Mouse (Mus musculus): ENCODE measurements at regions not wholly inside any gene's neighbourhood (a gene's known extent, or its start where the extent isn't known, plus 50 kb on each side); places are given as distances from the start of the nearest gene placed in this dataset.

- peak in 1 of 2 experiments; percentile 7 for DNase-seq
Measured at GRCm38 (mm10) chr17:9845451-9846075, 176.0 kb upstream of the Pabpc6 start.

- DNase-seq: no peak
Measured at GRCm38 (mm10) chr17:9841103-9841502, 171.6 kb upstream of the Pabpc6 start.

DNA sequence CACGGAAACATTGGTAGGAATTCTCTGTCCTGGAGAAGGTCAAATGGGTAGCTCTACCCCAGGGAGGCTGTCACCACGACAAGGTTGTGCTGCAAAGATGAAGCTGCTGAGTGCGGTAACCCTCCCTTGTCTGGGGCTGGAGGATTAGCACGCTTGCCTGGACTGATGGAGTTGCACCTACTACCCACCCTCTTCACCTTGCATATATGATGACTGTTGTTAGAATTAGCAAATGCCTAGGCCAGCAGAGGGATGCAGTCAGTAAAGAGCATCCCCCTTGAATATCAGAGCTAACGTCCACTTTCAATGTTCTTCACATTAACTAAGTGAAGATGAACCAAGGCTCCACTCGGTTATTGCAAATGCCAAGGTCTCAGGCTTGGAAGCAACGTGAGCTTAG lies 169.7 kb upstream of the Pabpc6 start:
- no peak for DNase-seq

DNA sequence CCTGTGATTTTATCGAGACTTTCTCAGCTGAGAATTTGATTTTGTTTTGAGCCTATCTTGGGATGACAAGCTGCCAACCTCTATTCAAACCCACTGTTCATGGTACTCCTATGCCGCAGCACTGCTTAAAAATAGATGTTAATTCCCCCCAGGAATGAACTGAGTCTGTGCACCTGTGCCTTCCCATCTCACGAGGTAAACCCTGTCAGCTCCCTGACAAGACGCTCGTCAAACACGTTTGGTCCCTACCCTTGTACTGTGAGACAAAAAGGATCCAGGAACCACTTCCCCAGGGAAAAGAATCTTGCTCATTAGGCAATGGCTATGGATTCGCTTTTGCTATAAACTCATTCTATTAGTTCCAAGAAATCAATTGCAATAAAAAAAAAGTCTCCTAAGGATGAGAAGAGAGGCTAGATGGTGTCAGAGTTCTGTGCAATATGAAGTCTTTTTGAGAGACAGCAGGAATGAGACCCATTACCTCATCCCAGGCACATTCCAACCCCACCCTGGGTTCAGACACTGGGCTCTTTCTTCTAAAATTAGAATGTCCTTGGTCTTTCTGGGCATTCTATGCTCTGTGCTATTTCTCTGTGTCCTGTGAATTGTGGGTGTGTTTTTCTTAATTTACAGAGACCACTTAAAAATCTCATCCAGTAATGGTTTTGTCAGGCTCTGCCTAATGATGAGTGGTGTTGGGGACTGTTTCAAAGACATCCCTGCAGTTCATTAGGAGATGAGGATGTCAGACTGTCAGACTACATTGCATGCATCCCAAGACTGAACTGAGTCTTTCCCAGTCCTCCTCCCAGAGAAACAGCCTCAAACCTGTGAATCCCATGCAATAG lies 167.7 kb upstream of the Pabpc6 start:
- no peak for DNase-seq

DNA sequence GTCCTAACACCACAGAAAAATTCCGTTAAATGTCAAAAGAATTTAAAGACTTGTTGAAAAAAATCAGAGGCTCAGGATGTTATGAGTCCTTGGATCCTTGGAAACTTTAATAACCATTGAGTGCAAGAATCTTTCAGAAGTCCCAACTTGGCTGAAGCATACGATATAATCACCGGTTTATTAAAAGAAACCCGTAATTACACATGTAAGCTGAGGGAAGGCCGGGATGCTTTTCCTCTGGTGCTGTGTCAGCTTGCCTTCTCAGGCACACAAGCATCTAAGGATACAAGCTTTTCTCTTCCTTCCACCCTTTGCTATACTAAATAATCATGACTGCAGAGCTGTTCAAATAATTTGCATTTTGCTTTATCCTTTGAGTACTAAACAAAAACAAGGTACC lies 160.4 kb upstream of the Pabpc6 start:
- no peak for DNase-seq

DNA sequence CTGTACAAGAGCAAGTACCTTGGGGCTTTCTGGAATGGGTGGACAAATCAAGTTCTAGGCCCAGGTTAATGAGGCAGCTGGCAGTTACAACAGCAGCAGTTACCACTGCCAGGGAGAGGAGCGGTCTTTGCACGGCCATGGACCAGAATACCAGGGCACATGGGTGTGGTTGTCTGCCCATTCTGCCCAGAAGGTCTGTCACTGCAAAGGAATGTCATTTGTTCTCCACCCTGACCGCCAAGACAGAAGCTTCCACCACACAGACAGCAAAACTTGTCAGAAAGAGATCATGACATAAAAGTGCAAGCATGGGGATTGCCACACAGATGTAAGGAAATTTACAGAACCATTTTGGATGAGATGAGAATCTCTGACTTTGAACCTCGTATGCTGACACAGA lies 151.8 kb upstream of the Pabpc6 start:
- no peak for DNase-seq

DNA sequence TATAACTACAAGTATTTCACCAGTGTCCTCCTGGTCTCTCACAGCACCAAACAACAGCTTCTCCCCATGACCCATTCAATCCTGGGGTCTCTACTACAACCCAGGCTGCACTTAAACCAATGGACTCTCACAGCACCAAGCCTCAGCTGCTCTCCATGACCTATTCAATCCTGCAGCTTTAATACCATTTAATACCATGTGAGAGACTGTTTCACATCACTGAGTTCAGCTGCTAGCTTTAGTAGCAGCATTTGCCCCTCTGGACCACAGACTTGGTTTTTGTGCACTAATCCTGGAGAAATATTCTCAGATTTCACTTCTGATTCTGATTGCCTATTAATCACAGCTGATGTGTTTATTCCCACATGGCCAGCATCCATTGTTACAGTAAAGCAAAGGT lies 147.5 kb upstream of the Pabpc6 start:
- no peak for DNase-seq

GRCm38 (mm10) chr17:9797069-9797468 lies 127.6 kb upstream of the Pabpc6 start:
- DNase-seq: no peak

DNA sequence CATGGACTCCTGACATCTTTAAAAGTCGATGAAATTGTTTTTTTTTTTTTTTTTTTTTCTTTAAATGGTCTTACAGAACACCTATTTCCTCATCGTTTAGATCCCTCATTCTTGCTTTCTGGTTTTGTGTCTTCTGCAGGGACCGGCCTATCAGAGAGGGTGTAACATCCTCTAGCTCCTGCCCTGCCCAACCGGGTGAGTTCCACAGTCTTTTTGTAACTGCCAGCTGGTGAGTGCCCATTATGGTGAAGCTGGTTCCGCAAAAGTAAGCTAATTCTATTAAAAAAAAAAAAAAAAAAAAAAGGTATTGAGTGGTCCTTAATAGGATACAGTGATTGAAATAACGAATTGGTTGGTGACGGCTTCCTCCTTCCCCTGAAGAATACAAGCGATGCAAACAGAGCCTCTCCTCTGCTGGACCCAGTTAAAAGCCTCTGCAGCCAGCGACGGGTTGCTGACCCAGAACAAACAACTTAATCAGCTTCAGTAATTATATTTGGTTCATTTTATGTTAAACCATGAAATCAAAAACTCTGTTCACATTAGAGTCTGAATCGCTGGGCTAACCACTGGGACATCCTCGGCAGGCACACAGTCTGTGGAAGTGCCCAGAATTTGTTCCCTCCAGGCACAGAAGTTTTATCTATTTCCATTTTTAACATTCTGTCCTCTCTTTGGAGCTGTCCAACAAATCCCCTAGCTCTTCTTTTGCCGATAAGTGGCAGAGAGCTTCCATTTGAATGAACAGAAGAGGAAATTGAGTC lies 126.9 kb upstream of the Pabpc6 start:
- DNase-seq: no peak

GRCm38 (mm10) chr17:9778866-9779265 lies 109.3 kb upstream of the Pabpc6 start:
- DNase-seq: no peak

DNA sequence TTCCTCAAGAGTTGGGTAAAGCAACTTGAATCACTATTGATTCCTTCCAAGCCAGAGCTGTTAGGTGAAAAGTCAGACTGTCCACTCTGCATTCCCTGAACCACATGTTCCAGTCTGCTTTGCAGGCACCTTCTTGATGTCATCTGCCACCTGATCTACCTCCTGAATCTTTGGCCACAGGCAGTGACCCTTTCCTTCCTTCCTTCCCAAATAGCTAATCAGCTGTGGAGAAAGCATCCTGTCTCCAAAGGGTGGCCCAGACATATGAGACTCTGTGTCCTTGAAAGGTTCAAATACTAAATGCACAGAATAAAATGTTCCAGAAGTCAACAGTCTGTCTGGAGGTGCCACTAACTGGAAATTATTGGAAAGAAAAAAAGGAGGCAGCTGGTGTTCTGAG lies 107.6 kb upstream of the Pabpc6 start:
- DNase-seq: no peak

GRCm38 (mm10) chr17:9776286-9777016 lies 106.9 kb upstream of the Pabpc6 start:
- no peak for DNase-seq

- no peak for DNase-seq
Measured at GRCm38 (mm10) chr17:9775668-9776151, 106.2 kb upstream of the Pabpc6 start.

GRCm38 (mm10) chr17:9774740-9775629 lies 105.5 kb upstream of the Pabpc6 start:
- DNase-seq: no peak

GRCm38 (mm10) chr17:9773744-9774143 lies 104.2 kb upstream of the Pabpc6 start:
- no peak for DNase-seq

DNA sequence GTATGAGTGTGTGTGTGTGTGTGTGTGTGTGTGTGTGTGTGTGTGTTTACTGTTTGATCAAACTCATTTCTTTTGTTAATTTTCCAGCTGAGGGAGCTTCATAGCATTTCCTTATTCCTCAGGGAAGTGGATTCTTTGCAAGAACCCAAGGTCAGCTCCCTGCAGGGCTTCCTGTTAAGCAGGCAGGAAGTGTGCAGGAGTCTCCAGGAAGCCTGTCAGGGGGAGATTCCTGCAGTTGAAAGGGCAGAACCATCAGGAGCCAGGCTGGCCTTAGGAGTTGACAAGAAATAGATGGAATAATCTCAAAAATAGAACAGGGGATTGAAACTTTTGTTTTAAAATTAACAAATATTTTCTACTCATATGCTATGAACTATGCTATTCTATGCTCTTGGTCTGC lies 98.8 kb upstream of the Pabpc6 start:
- no peak for DNase-seq

- peak in 1 of 2 experiments; percentile 35 for DNase-seq
Measured at GRCm38 (mm10) chr17:9765680-9766250, 96.2 kb upstream of the Pabpc6 start.

DNA sequence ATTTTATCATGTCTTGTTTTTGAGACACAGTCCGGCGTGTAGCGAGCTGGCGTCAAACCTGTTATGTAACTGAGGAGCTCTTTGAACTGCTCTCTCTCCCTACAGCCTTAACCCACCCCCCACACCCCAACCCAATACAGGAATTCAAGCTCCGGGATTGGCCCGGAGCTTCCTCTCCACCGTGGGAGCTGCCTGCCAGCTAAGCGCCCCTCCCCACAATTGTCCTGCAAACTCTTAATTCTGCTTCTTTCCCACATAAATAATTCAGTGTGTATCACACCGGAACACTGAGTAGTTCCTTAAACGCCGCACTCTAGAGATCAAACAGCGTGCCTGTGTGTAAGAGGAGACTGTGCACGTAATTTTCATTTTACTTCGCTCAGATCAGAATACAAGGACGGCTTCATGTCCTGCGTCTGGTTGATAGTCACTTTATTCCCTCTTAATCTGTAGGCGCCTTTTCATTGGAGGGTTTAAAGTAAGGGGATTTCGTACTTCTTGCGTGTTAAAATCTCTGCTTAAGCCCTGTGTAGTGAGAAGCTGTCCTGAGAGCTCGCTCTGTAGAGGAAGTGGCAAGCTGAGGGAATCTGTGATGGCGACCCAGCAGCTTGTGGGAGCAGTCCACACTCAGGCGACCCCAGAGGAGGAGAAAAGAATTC lies 95.3 kb upstream of the Pabpc6 start:
- peak; percentile 59 to 69 for DNase-seq

GRCm38 (mm10) chr17:9764041-9764606 lies 94.6 kb upstream of the Pabpc6 start:
- DNase-seq: peak; percentile 32 to 46

- no peak for DNase-seq
Measured at GRCm38 (mm10) chr17:9763110-9763509, 93.6 kb upstream of the Pabpc6 start.

All from cerebellum, postnatal 25 days (tissue).